Mouse (Mus musculus): Measurements from ENCODE around the gene Spata2.

GRCm38 (mm10) chr2:167445911-167446780 lies 46.5 kb downstream of the Spata2 start:
- no peak for TF ChIP-seq CTCF (IDR thresholded peaks at IDR 0.05; ENCODE audit: borderline replicate concordance, extremely low read depth, insufficient read depth, insufficient read length)
- TF ChIP-seq POLR2A (IDR thresholded peaks at IDR 0.05; ENCODE audit: borderline replicate concordance, extremely low read depth, insufficient read depth, insufficient read length, poor library complexity, severe bottlenecking): no peak

All from brain, embryonic 14.5 days (tissue).